Mouse (Mus musculus) left cerebral cortex, adult 18-20 months (tissue): ENCODE results near the gene C030005K15Rik. TPM values are rescaled to one million over a fixed set of nuclear protein-coding genes. Genes with fewer than 3 reads are reported as not detected.

Experiments used
- total RNA-seq, 2 experiments: library from RNA; stranded (reverse); gene quantifications; 2 replicates each; pipeline ENCODE4 v1.2.3; 2021

The C030005K15Rik gene
- total RNA-seq, 2 experiments from 2014 or later: 0.37 TPM; not detected in 1

Other genes with a start within 250 kb of the C030005K15Rik start
- gene Dcn, start 247.1 kb downstream of the C030005K15Rik start, total RNA-seq: 10 to 100 TPM; 13.0 to 22.0 TPM
- gene Lum, start 161.6 kb downstream of the C030005K15Rik start, total RNA-seq: 1 to 10 TPM; 2.0 to 2.1 TPM
- not detected for gene Kera, start 119.9 kb downstream of the C030005K15Rik start, total RNA-seq
- gene Epyc, start 82.7 kb downstream of the C030005K15Rik start, total RNA-seq: under 1 TPM in 1 of 2 experiments, not detected in 1; 0.21 TPM
- not detected for gene Ccer1, start 33.7 kb downstream of the C030005K15Rik start, total RNA-seq